Mouse (Mus musculus) cerebellum, adult 8-10 months (tissue): ENCODE results near the gene Phkb.
"Not testable (repeated sequence)": the region's sequence is repeated elsewhere in the genome, so short reads cannot be mapped to it uniquely, and the experiment has no call there.

Experiments
- DNase-seq: peaks from one replicate; pipeline ENCODE4 v3.0.0; 2022

The Phkb gene

GRCm38 (mm10) chr8:85840657-85841488, at the start of gene Phkb, which contains the start of gene Itfg1:
Phkb (plus strand) TSS chr8:85840959.
Itfg1 (minus strand) TSS chr8:85840921.
- DNase-seq: peak; percentile 88

- DNase-seq: not testable (repeated sequence)
Measured at GRCm38 (mm10) chr8:85796392-85796791, 44.4 kb upstream of the Phkb start.

GRCm38 (mm10) chr8:85800164-85800563, 40.6 kb upstream of the Phkb start:
- no peak for DNase-seq

GRCm38 (mm10) chr8:85801408-85801807, 39.4 kb upstream of the Phkb start:
- DNase-seq: no peak

GRCm38 (mm10) chr8:85813621-85814020, 27.1 kb upstream of the Phkb start:
- DNase-seq: no peak

GRCm38 (mm10) chr8:85839916-85840656, 673 bp upstream of the Phkb start:
- no peak for DNase-seq

- DNase-seq: peak; percentile 7
Measured at GRCm38 (mm10) chr8:85841489-85841795, 683 bp downstream of the Phkb start.

GRCm38 (mm10) chr8:85845887-85846286, 5.1 kb downstream of the Phkb start:
- no peak for DNase-seq

- DNase-seq: no peak
Measured at GRCm38 (mm10) chr8:85854220-85855123, 13.7 kb downstream of the Phkb start.

GRCm38 (mm10) chr8:85857227-85857896, 16.6 kb downstream of the Phkb start:
- DNase-seq: not testable (repeated sequence)

GRCm38 (mm10) chr8:85860612-85861011, 19.9 kb downstream of the Phkb start:
- no peak for DNase-seq

- no peak for DNase-seq
Measured at GRCm38 (mm10) chr8:85862381-85862780, 21.6 kb downstream of the Phkb start.

- no peak for DNase-seq
Measured at GRCm38 (mm10) chr8:85871660-85872059, 30.9 kb downstream of the Phkb start.

- DNase-seq: no peak
Measured at GRCm38 (mm10) chr8:85877976-85878375, 37.2 kb downstream of the Phkb start.

- DNase-seq: no peak
Measured at GRCm38 (mm10) chr8:85879624-85880023, 38.9 kb downstream of the Phkb start.

GRCm38 (mm10) chr8:85884811-85885210, 44.1 kb downstream of the Phkb start:
- DNase-seq: no peak

- DNase-seq: no peak
Measured at GRCm38 (mm10) chr8:85897636-85898035, 56.9 kb downstream of the Phkb start.

GRCm38 (mm10) chr8:85924991-85925390, 84.2 kb downstream of the Phkb start:
- no peak for DNase-seq

- no peak for DNase-seq
Measured at GRCm38 (mm10) chr8:85925574-85925973, 84.8 kb downstream of the Phkb start.

- no peak for DNase-seq
Measured at GRCm38 (mm10) chr8:85926107-85926506, 85.3 kb downstream of the Phkb start.

- DNase-seq: no peak
Measured at GRCm38 (mm10) chr8:85936148-85936547, 95.4 kb downstream of the Phkb start.

- DNase-seq: no peak
Measured at GRCm38 (mm10) chr8:85937343-85937742, 96.6 kb downstream of the Phkb start.

GRCm38 (mm10) chr8:85944820-85945219, 104.1 kb downstream of the Phkb start:
- no peak for DNase-seq
